Mouse (Mus musculus) MEL-GATA-1-ER (cell line): ENCODE measurements around the gene Pcsk6.
"Not testable (repeated sequence)": the region's sequence is repeated elsewhere in the genome, so short reads cannot be mapped to it uniquely, and the experiment has no call there.

ENCODE experiments used
- DNase-seq: peaks from one replicate; pipeline ENCODE4 v3.0.0-alpha.2; 2012; ENCODE audit warnings: low read depth; ENCODE audit errors: extremely low read depth

Pcsk6 gene

GRCm38 (mm10) chr7:65934238-65934970 is 72.9 kb downstream of the Pcsk6 start:
- DNase-seq, result not testable (repeated sequence)

- DNase-seq, result no peak
These were observed 73.7 kb downstream of the Pcsk6 start for GRCm38 (mm10) chr7:65935211-65935610.

- DNase-seq, result no peak
These were observed 79.5 kb downstream of the Pcsk6 start for GRCm38 (mm10) chr7:65940988-65941387.

- no peak for DNase-seq
These were observed 83.9 kb downstream of the Pcsk6 start for GRCm38 (mm10) chr7:65945342-65945993.

- DNase-seq, result no peak
These were observed 84.9 kb downstream of the Pcsk6 start for GRCm38 (mm10) chr7:65946397-65946796.

GRCm38 (mm10) chr7:65948891-65949290 is 87.4 kb downstream of the Pcsk6 start:
- no peak for DNase-seq

- DNase-seq, result no peak
These were observed 93.0 kb downstream of the Pcsk6 start for GRCm38 (mm10) chr7:65954583-65954982.

- no peak for DNase-seq
These were observed 94.0 kb downstream of the Pcsk6 start for GRCm38 (mm10) chr7:65955304-65956220.

GRCm38 (mm10) chr7:65957245-65957644 is 95.7 kb downstream of the Pcsk6 start:
- no peak for DNase-seq

GRCm38 (mm10) chr7:65958105-65958504 is 96.6 kb downstream of the Pcsk6 start:
- DNase-seq, result no peak

GRCm38 (mm10) chr7:65959221-65959924 is 97.8 kb downstream of the Pcsk6 start:
- DNase-seq, result no peak

GRCm38 (mm10) chr7:65962611-65963010 is 101.1 kb downstream of the Pcsk6 start:
- no peak for DNase-seq

GRCm38 (mm10) chr7:65964398-65964797 is 102.9 kb downstream of the Pcsk6 start:
- no peak for DNase-seq

- no peak for DNase-seq
These were observed 109.8 kb downstream of the Pcsk6 start for GRCm38 (mm10) chr7:65971301-65971700.

GRCm38 (mm10) chr7:65977286-65977685 is 115.8 kb downstream of the Pcsk6 start:
- no peak for DNase-seq

GRCm38 (mm10) chr7:65977977-65978376 is 116.4 kb downstream of the Pcsk6 start:
- DNase-seq, result no peak

GRCm38 (mm10) chr7:65978996-65979823 is 117.7 kb downstream of the Pcsk6 start:
- DNase-seq, result no peak

- no peak for DNase-seq
These were observed 118.5 kb downstream of the Pcsk6 start for GRCm38 (mm10) chr7:65980000-65980399.

GRCm38 (mm10) chr7:65982057-65982456 is 120.5 kb downstream of the Pcsk6 start:
- no peak for DNase-seq

GRCm38 (mm10) chr7:65988249-65988648 is 126.7 kb downstream of the Pcsk6 start:
- DNase-seq, result no peak
